Mouse (Mus musculus) gastrocnemius, postnatal 36 days (tissue): ENCODE measurements around the gene Cdc25a. TPM values are rescaled to one million over a fixed set of nuclear protein-coding genes. Genes with fewer than 3 reads are reported as not detected.

Experiments used
- DNase-seq, 2 experiments: peaks; one replicate each; pipeline ENCODE4 v3.0.0; 2022
- intact Hi-C: fragments of 180-260 bp; cut with DNase I; formaldehyde crosslinking; loops from one replicate; pipeline ENCODE4 v1.15.1; 2025
- total RNA-seq, 2 experiments: library from RNA; stranded (reverse); gene quantifications; 2 replicates each; pipeline ENCODE4 v1.2.3; 2021

Cdc25a gene
- total RNA-seq, 2 experiments from 2014 or later: 3.4 to 4.2 TPM

- intact Hi-C loops: loop anchor here (10.0 kb wide), 2 partner anchors 93 to 403 kb away; no protein-coding TSS in a partner anchor
- no peak for DNase-seq
Measured at GRCm38 (mm10) chr9:109891501-109891900, 16.1 kb downstream of the Cdc25a start.

- intact Hi-C loops: loop anchor here (2.0 to 10.0 kb wide), 4 partner anchors 92 to 402 kb away; no protein-coding TSS in a partner anchor
- DNase-seq: peak; percentile 77 to 84
Measured at GRCm38 (mm10) chr9:109892651-109893250, 17.4 kb downstream of the Cdc25a start.

GRCm38 (mm10) chr9:109894413-109895090 is 19.2 kb downstream of the Cdc25a start:
- peak; percentile 45 to 70 for DNase-seq
- intact Hi-C loops: loop anchor here (2.0 to 10.0 kb wide), 3 partner anchors 38 to 400 kb away; no protein-coding TSS in a partner anchor

GRCm38 (mm10) chr9:109895593-109895992 is 20.2 kb downstream of the Cdc25a start:
- intact Hi-C loops: loop anchor here (2.0 to 10.0 kb wide), 3 partner anchors 37 to 399 kb away; no protein-coding TSS in a partner anchor
- DNase-seq: no peak

- intact Hi-C loops: loop anchor here (10.0 kb wide), 2 partner anchors 88 to 398 kb away; no protein-coding TSS in a partner anchor
- DNase-seq: peak; percentile 50 to 51
Measured at GRCm38 (mm10) chr9:109896253-109897150, 21.1 kb downstream of the Cdc25a start.

GRCm38 (mm10) chr9:109898027-109898426 is 22.6 kb downstream of the Cdc25a start:
- DNase-seq: peak in 1 of 2 experiments; percentile 51
- intact Hi-C loops: loop anchor here (10.0 kb wide), 2 partner anchors 87 to 397 kb away; no protein-coding TSS in a partner anchor

- intact Hi-C loops: loop anchor here (10.0 kb wide), 2 partner anchors 85 to 395 kb away; no protein-coding TSS in a partner anchor
- DNase-seq: no peak
Measured at GRCm38 (mm10) chr9:109899361-109899760, 24.0 kb downstream of the Cdc25a start.

GRCm38 (mm10) chr9:109899774-109900173 is 24.4 kb downstream of the Cdc25a start:
- intact Hi-C loops: loop anchor here (10.0 kb wide), 2 partner anchors 85 to 395 kb away; no protein-coding TSS in a partner anchor
- no peak for DNase-seq

GRCm38 (mm10) chr9:109900604-109901003 is 25.2 kb downstream of the Cdc25a start:
- no peak for DNase-seq
- intact Hi-C loops: no loop called here

- DNase-seq: no peak
- intact Hi-C loops: no loop called here
Measured at GRCm38 (mm10) chr9:109902246-109902645, 26.9 kb downstream of the Cdc25a start.

- intact Hi-C loops: no loop called here
- no peak for DNase-seq
Measured at GRCm38 (mm10) chr9:109902740-109903139, 27.4 kb downstream of the Cdc25a start.

GRCm38 (mm10) chr9:109907300-109907699 is 31.9 kb downstream of the Cdc25a start:
- peak; percentile 70 to 78 for DNase-seq
- intact Hi-C loops: no loop called here

- no peak for DNase-seq
- intact Hi-C loops: no loop called here
Measured at GRCm38 (mm10) chr9:109907774-109908465, 32.5 kb downstream of the Cdc25a start.

- intact Hi-C loops: no loop called here
Measured at GRCm38 (mm10) chr9:109909102-109909501, 33.7 kb downstream of the Cdc25a start.

GRCm38 (mm10) chr9:109909926-109910325 is 34.5 kb downstream of the Cdc25a start:
- DNase-seq: no peak
- intact Hi-C loops: no loop called here

More at GRCm38 (mm10) chr9:109909102-109909501, 33.7 kb downstream of the Cdc25a start:
- DNase-seq: no peak

- intact Hi-C loops: no loop called here
- peak; percentile 79 to 86 for DNase-seq
Measured at GRCm38 (mm10) chr9:109911779-109912178, 36.4 kb downstream of the Cdc25a start.

- intact Hi-C loops: no loop called here
- no peak for DNase-seq
Measured at GRCm38 (mm10) chr9:109914269-109914926, 39.0 kb downstream of the Cdc25a start.

GRCm38 (mm10) chr9:109917931-109918330 is 42.6 kb downstream of the Cdc25a start:
- DNase-seq: peak in 1 of 2 experiments; percentile 19
- intact Hi-C loops: no loop called here

GRCm38 (mm10) chr9:109929131-109929530 is 53.8 kb downstream of the Cdc25a start:
- no peak for DNase-seq
- intact Hi-C loops: no loop called here
